Mouse (Mus musculus) CH12.LX (cell line): ENCODE measurements around the gene Ywhab. TPM values are rescaled to one million over a fixed set of nuclear protein-coding genes. Genes with fewer than 3 reads are reported as not detected.

ENCODE experiments used
- DNase-seq: peaks from one replicate; pipeline ENCODE4 v3.0.0-alpha.2; 2013; ENCODE audit errors: extremely low read depth
- H3K27ac ChIP-seq: 2 replicates; pipeline ENCODE4 v1.5.1; 2012; ENCODE audit warnings: low read depth, mild to moderate bottlenecking, control low read depth, moderate library complexity; ENCODE audit not compliant: insufficient read depth
- H3K27me3 ChIP-seq: replicated peaks from 2 replicates; pipeline ENCODE3; 2012; ENCODE audit warnings: inconsistent platforms
- H3K36me3 ChIP-seq, 2 experiments: replicated peaks in 1 of 2; 2 replicates each; pipeline versions ENCODE3 to v1.6.1; 2012; ENCODE audit warnings: inconsistent platforms in 1 of 2, low read length in 1 of 2, mild to moderate bottlenecking in 1 of 2, mixed read lengths in 1 of 2, moderate library complexity in 1 of 2; ENCODE audit not compliant: control insufficient read depth in 1 of 2, insufficient read depth in 1 of 2
- H3K4me1 ChIP-seq, 2 experiments: 2 replicates each; pipeline ENCODE4 v1.6.1; 2012; ENCODE audit warnings: inconsistent platforms in 1 of 2, moderate library complexity in 1 of 2; ENCODE audit not compliant: insufficient read depth in 2 of 2, control insufficient read depth in 1 of 2
- H3K4me2 ChIP-seq: 2 replicates; pipeline ENCODE4 v1.6.1; 2012; ENCODE audit warnings: low read depth, mild to moderate bottlenecking, control low read depth; ENCODE audit not compliant: poor library complexity, insufficient read depth, severe bottlenecking
- H3K4me3 ChIP-seq, 3 experiments: fragments of 150-350 bp in 1 of 3; sonication (generic) in 1 of 3; replicated peaks in 1 of 3; 2 replicates each; pipeline versions ENCODE3 to v1.5.1; 2011 to 2012; ENCODE audit warnings: low read depth in 2 of 3, low read length in 2 of 3, mild to moderate bottlenecking in 2 of 3, moderate library complexity in 2 of 3, control low read depth in 1 of 3, improper control_type of control experiment in 1 of 3, inconsistent platforms in 1 of 3, mixed read lengths in 1 of 3; ENCODE audit not compliant: poor library complexity in 1 of 3
- H3K79me2 ChIP-seq: replicated peaks from 2 replicates; pipeline ENCODE4 v1.6.1; 2012; ENCODE audit warnings: mild to moderate bottlenecking, moderate library complexity; ENCODE audit not compliant: control insufficient read depth, poor library complexity, insufficient read depth, severe bottlenecking; ENCODE audit errors: extremely low read depth
- H3K9ac ChIP-seq: 2 replicates; pipeline ENCODE4 v1.6.1; 2012; ENCODE audit warnings: low read depth, mild to moderate bottlenecking, control low read depth, moderate library complexity; ENCODE audit not compliant: insufficient read depth
- H3K9me3 ChIP-seq: replicated peaks from 2 replicates; pipeline ENCODE3; 2012; ENCODE audit warnings: low read length, inconsistent platforms, mixed read lengths
- BHLHE40 ChIP-seq: IDR thresholded peaks from 2 replicates; pipeline ENCODE4 v1.6.1; 2011; ENCODE audit warnings: mild to moderate bottlenecking, low read depth, low read length, improper control_type of control experiment
- ELF1 ChIP-seq: IDR thresholded peaks from 2 replicates; pipeline ENCODE4 v1.6.1; 2014; ENCODE audit warnings: low read depth, mild to moderate bottlenecking, inconsistent platforms, low read length, improper control_type of control experiment
- ETS1 ChIP-seq: conservative IDR thresholded peaks from 2 replicates; pipeline ENCODE4 v1.6.1; 2012; ENCODE audit warnings: low read depth, mild to moderate bottlenecking, inconsistent platforms, low read length, improper control_type of control experiment, moderate library complexity
- GABPA ChIP-seq: IDR thresholded peaks from 2 replicates; pipeline ENCODE4 v1.6.1; 2012; ENCODE audit warnings: low read depth, low read length, improper control_type of control experiment, inconsistent platforms; ENCODE audit not compliant: insufficient replicate concordance
- HCFC1 ChIP-seq: IDR thresholded peaks from 2 replicates; pipeline ENCODE4 v1.6.1; 2012; ENCODE audit warnings: low read depth, mild to moderate bottlenecking, inconsistent platforms, low read length, improper control_type of control experiment
- IRF4 ChIP-seq: IDR thresholded peaks from 2 replicates; pipeline ENCODE4 v1.6.1; 2014; ENCODE audit warnings: low read depth, mild to moderate bottlenecking, inconsistent platforms, low read length, improper control_type of control experiment
- JUN ChIP-seq: IDR thresholded peaks from 2 replicates; pipeline ENCODE4 v1.6.1; 2011; ENCODE audit warnings: low read depth, mild to moderate bottlenecking, low read length, improper control_type of control experiment, moderate library complexity; ENCODE audit not compliant: insufficient read depth
- JUND ChIP-seq: conservative IDR thresholded peaks from 2 replicates; pipeline ENCODE4 v1.6.1; 2011; ENCODE audit warnings: low read depth, low read length, improper control_type of control experiment
- KAT2A ChIP-seq: IDR thresholded peaks from 2 replicates; pipeline ENCODE4 v1.6.1; 2012; ENCODE audit warnings: low read length, improper control_type of control experiment, inconsistent platforms; ENCODE audit not compliant: insufficient replicate concordance
- MAFK ChIP-seq: IDR thresholded peaks from 2 replicates; pipeline ENCODE4 v1.6.1; 2011; ENCODE audit warnings: low read length, improper control_type of control experiment; ENCODE audit not compliant: insufficient replicate concordance
- MAX ChIP-seq: IDR thresholded peaks from 2 replicates; pipeline ENCODE4 v1.6.1; 2011; ENCODE audit warnings: low read length, improper control_type of control experiment
- MXI1 ChIP-seq: IDR thresholded peaks from 2 replicates; pipeline ENCODE4 v1.6.1; 2011; ENCODE audit warnings: mild to moderate bottlenecking, low read depth, low read length, improper control_type of control experiment
- MYC ChIP-seq: IDR thresholded peaks from 2 replicates; pipeline ENCODE4 v1.6.1; 2011; ENCODE audit warnings: low read depth, mild to moderate bottlenecking, improper control_type of control experiment, low read length
- NRF1 ChIP-seq: IDR thresholded peaks from 2 replicates; pipeline ENCODE4 v1.6.1; 2014; ENCODE audit warnings: low read depth, mild to moderate bottlenecking, inconsistent platforms, low read length, improper control_type of control experiment, moderate library complexity
- POLR2A ChIP-seq: IDR thresholded peaks from 2 replicates; pipeline ENCODE4 v1.6.1; 2011; ENCODE audit warnings: low read depth, mild to moderate bottlenecking, improper control_type of control experiment, low read length
- RAD21 ChIP-seq: IDR thresholded peaks from 2 replicates; pipeline ENCODE4 v1.6.1; 2011; ENCODE audit warnings: low read depth, mild to moderate bottlenecking, low read length, improper control_type of control experiment, moderate library complexity
- RCOR1 ChIP-seq: conservative IDR thresholded peaks from 2 replicates; pipeline ENCODE4 v1.6.1; 2012; ENCODE audit warnings: low read depth, mild to moderate bottlenecking, inconsistent platforms, low read length, improper control_type of control experiment
- SMC3 ChIP-seq: IDR thresholded peaks from 2 replicates; pipeline ENCODE4 v1.6.1; 2011; ENCODE audit warnings: low read depth, low read length, improper control_type of control experiment
- TBP ChIP-seq: conservative IDR thresholded peaks from 2 replicates; pipeline ENCODE4 v1.6.1; 2011; ENCODE audit warnings: low read depth, low read length, improper control_type of control experiment
- UBTF ChIP-seq: IDR thresholded peaks from 2 replicates; pipeline ENCODE4 v1.6.1; 2012; ENCODE audit warnings: low read depth, mild to moderate bottlenecking, inconsistent platforms, low read length, improper control_type of control experiment, moderate library complexity
- USF1 ChIP-seq: IDR thresholded peaks from 2 replicates; pipeline ENCODE4 v1.6.1; 2014; ENCODE audit warnings: low read depth, mild to moderate bottlenecking, inconsistent platforms, low read length, improper control_type of control experiment
- USF2 ChIP-seq: conservative IDR thresholded peaks from 2 replicates; pipeline ENCODE4 v1.6.1; 2011; ENCODE audit warnings: low read depth, low read length, improper control_type of control experiment
- ZMIZ1 ChIP-seq: IDR thresholded peaks from 2 replicates; pipeline ENCODE4 v1.6.1; 2012; ENCODE audit warnings: low read depth, mild to moderate bottlenecking, inconsistent platforms, low read length, improper control_type of control experiment
- ZNF384 ChIP-seq: IDR thresholded peaks from 2 replicates; pipeline ENCODE4 v1.6.1; 2012; ENCODE audit warnings: low read depth, low read length, improper control_type of control experiment, inconsistent platforms
- dilution Hi-C: fragments of 300-500 bp; cut with MboI; formaldehyde crosslinking; loops from 2 replicates; pipeline ENCODE4 v1.14.3; 2020; ENCODE audit warnings: low sequenced_read_pairs; ENCODE audit not compliant: extremely low pct_unique_long_range_greater_than_20kb, extremely low pct_ligation_motif_present
- in situ Hi-C: fragments of 300-500 bp; cut with MboI; formaldehyde crosslinking; loops from 3 replicates; pipeline ENCODE4 v1.14.3; 2019; ENCODE audit warnings: low sequenced_read_pairs, low pct_ligation_motif_present, low pct_unique_long_range_greater_than_20kb, mixed read lengths
- polyA plus RNA-seq: library from polyadenylated mRNA; unstranded; fragments of >175 nt; gene quantifications from 2 replicates; pipeline ENCODE4 v1.2.1, GENCODE M21; 2012; ENCODE audit warnings: low read depth; ENCODE audit not compliant: insufficient read length
- total RNA-seq, 2 experiments: library from RNA; depleted of rRNA; stranded (reverse); fragments of 300-350 nt in 1 of 2; fragments of >200 nt in 1 of 2; gene quantifications; 2 replicates each; pipeline ENCODE4 v1.2.3; 2012 to 2014

Ywhab gene
- total and polyA plus RNA-seq, 3 experiments: 41.6 to 159 (median 59.8) TPM

GRCm38 (mm10) chr2:164054671-164055070 is 59.9 kb downstream of the Ywhab start:
- no peak overlapping the region for H3K4me2 ChIP-seq
- H3K4me1 ChIP-seq: no peaks in the 10 kb centered on the region
- peaks cover 65 to 94% of the 10 kb centered on the region in 2 experiments for H3K36me3 ChIP-seq
- DNase-seq: no peak
- dilution Hi-C loops: no loop called here
- no peak overlapping the region for H3K4me3 ChIP-seq
- H3K9ac ChIP-seq: no peak overlapping the region
- H3K27ac ChIP-seq: no peak overlapping the region
- TF ChIP-seq KAT2A (no peak), NRF1 (no peak), GABPA (no peak), ETS1 (no peak), RCOR1 (no peak), USF1 (no peak), JUN (no peak), USF2 (no peak), ZNF384 (no peak), JUND (no peak), MYC (no peak), TBP (no peak), RAD21 (no peak), SMC3 (no peak), IRF4 (no peak), ZMIZ1 (no peak), MAX (no peak), POLR2A (no peak), UBTF (no peak), MXI1 (no peak)
- no peaks in the 10 kb centered on the region for H3K79me2 ChIP-seq
- H3K9me3 ChIP-seq: no peaks in the 10 kb centered on the region
- in situ Hi-C loops: no loop called here
- no peaks in the 10 kb centered on the region for H3K27me3 ChIP-seq

- dilution Hi-C loops (no loop called here), in situ Hi-C loops (no loop called here)
- Histone ChIP-seq H3K36me3 (peaks cover 86 to 94% of the 10 kb centered on the region in 2 experiments), H3K4me1 (no peaks in the 10 kb centered on the region), H3K9me3 (no peaks in the 10 kb centered on the region), H3K9ac (no peak overlapping the region), H3K27me3 (no peaks in the 10 kb centered on the region), H3K4me3 (no peak overlapping the region), H3K79me2 (no peaks in the 10 kb centered on the region)
- no peak for DNase-seq
- TF ChIP-seq BHLHE40 (no peak), TBP (no peak), MXI1 (no peak), SMC3 (no peak), MAFK (no peak), USF2 (no peak), RAD21 (no peak), HCFC1 (no peak), IRF4 (no peak), KAT2A (no peak), MYC (no peak), ELF1 (no peak)
- TF ChIP-seq, all 38 proteins: peak for 0
- H3K27ac ChIP-seq: no peak overlapping the region
- no peak overlapping the region for H3K4me2 ChIP-seq
These were observed 65.0 kb downstream of the Ywhab start for GRCm38 (mm10) chr2:164059634-164060235.
